Mouse (Mus musculus) liver, embryonic 16.5 days (tissue): ENCODE results near the gene Tmem222. TPM values are rescaled to one million over a fixed set of nuclear protein-coding genes. Genes with fewer than 3 reads are reported as not detected.

Experiments used
- ATAC-seq: fragments of 200-750 bp; cut with Nextera tagmentation; 2 replicates; pipeline ENCODE4 v1.8.0; 2017; ENCODE audit warnings: low read depth, mild to moderate bottlenecking, moderate number of reproducible peaks, moderate library complexity
- H3K27ac ChIP-seq: fragments of 300-500 bp; sonication (generic); 2 replicates; pipeline ENCODE4 v1.5.1; 2014; ENCODE audit warnings: mild to moderate bottlenecking, low read length
- H3K27me3 ChIP-seq: fragments of 300-500 bp; sonication (generic); 2 replicates; pipeline ENCODE4 v1.6.1; 2014; ENCODE audit warnings: low read depth, low read length, mixed read lengths; ENCODE audit not compliant: control insufficient read depth, insufficient read depth
- H3K36me3 ChIP-seq: fragments of 300-500 bp; sonication (generic); 2 replicates; pipeline ENCODE4 v1.6.1; 2014; ENCODE audit warnings: mild to moderate bottlenecking; ENCODE audit not compliant: control insufficient read depth, insufficient read depth
- H3K4me1 ChIP-seq: fragments of 300-500 bp; sonication (generic); 2 replicates; pipeline ENCODE4 v1.6.1; 2014; ENCODE audit warnings: low read depth, low read length, mixed read lengths; ENCODE audit not compliant: control insufficient read depth
- H3K4me2 ChIP-seq: fragments of 300-500 bp; sonication (generic); 2 replicates; pipeline ENCODE4 v1.6.1; 2014; ENCODE audit warnings: low read depth, low read length, mixed read lengths
- H3K4me3 ChIP-seq: fragments of 300-500 bp; sonication (generic); 2 replicates; pipeline ENCODE4 v1.5.1; 2014; ENCODE audit warnings: low read depth, mild to moderate bottlenecking, low read length
- H3K9ac ChIP-seq: fragments of 300-500 bp; sonication (generic); 2 replicates; pipeline ENCODE4 v1.6.1; 2014; ENCODE audit warnings: low read depth, low read length
- H3K9me3 ChIP-seq: fragments of 300-500 bp; sonication (generic); replicated peaks from 2 replicates; pipeline ENCODE4 v1.6.1; 2016; ENCODE audit warnings: low read length; ENCODE audit not compliant: control insufficient read depth
- WGBS: fragments of 180-500 bp; shearing (Covaris S2); extraction: QIAGEN DNeasy Blood & Tissue Kit; methylation state at CpG from one replicate; pipeline ENCODE4 v1.1.7; 2014; ENCODE audit not compliant: insufficient replicate concordance; 5-methylcytosine and 5-hydroxymethylcytosine counted together
- polyA plus RNA-seq: library from polyadenylated mRNA; unstranded; fragments of >200 nt; fragmentation: Nextera tagmentation; extraction: Ambion mirVana; gene quantifications from 2 replicates; pipeline ENCODE4 v1.2.1, GENCODE M21; 2015

The Tmem222 gene
- polyA plus RNA-seq, 1 experiment from 2014 or later, result 34.9 TPM

GRCm38 (mm10) chr4:133240490-133240921 lies 37.1 kb downstream of the Tmem222 start, which contains the start of gene Map3k6:
Map3k6 (plus strand) TSS chr4:133240818.
- H3K9me3 ChIP-seq, result no peaks in the 10 kb centered on the region
- peak within 1 kb of the TSS; percentile 59 for H3K27ac ChIP-seq
- H3K9ac ChIP-seq, result peak within 1 kb of the TSS; percentile 63
- H3K4me3 ChIP-seq, result peak within 1 kb of the TSS; percentile 65
- peaks cover 45% of the 10 kb centered on the region for H3K4me1 ChIP-seq
- H3K36me3 ChIP-seq, result no peaks in the 10 kb centered on the region
- ATAC-seq, result peak; percentile 70
- H3K27me3 ChIP-seq, result peaks cover 3% of the 10 kb centered on the region
- 2% methylated on average over 16 of the region's 16 CpGs for WGBS
- H3K4me2 ChIP-seq, result peak within 1 kb of the TSS; percentile 94

- Histone ChIP-seq H3K36me3 (no peaks in the 10 kb centered on the region), H3K4me1 (peaks cover 31% of the 10 kb centered on the region), H3K27ac (no peak overlapping the region), H3K4me2 (no peak overlapping the region), H3K9me3 (no peaks in the 10 kb centered on the region), H3K9ac (no peak overlapping the region), H3K4me3 (no peak overlapping the region), H3K27me3 (peaks cover 3% of the 10 kb centered on the region; the same call in 1 of the 2 replicates)
- no peak for ATAC-seq
- WGBS, result 0% methylated on average over 4 of the region's 4 CpGs
These were observed 39.7 kb downstream of the Tmem222 start for GRCm38 (mm10) chr4:133237911-133238310.

- no peak for ATAC-seq
- WGBS, result 70% methylated on average over 5 of the region's 5 CpGs
- no peak overlapping the region for H3K4me2 ChIP-seq
- no peaks in the 10 kb centered on the region for H3K9me3 ChIP-seq
- no peak overlapping the region for H3K27ac ChIP-seq
- peaks cover 12% of the 10 kb centered on the region for H3K4me1 ChIP-seq
- H3K27me3 ChIP-seq, result no peaks in the 10 kb centered on the region; the same call in 1 of the 2 replicates
- no peak overlapping the region for H3K9ac ChIP-seq
- no peaks in the 10 kb centered on the region for H3K36me3 ChIP-seq
- H3K4me3 ChIP-seq, result no peak overlapping the region
These were observed 42.2 kb downstream of the Tmem222 start for GRCm38 (mm10) chr4:133235415-133235814.

GRCm38 (mm10) chr4:133234771-133235170 lies 42.8 kb downstream of the Tmem222 start:
- Histone ChIP-seq H3K4me1 (peaks cover 9% of the 10 kb centered on the region), H3K4me3 (no peak overlapping the region), H3K9me3 (no peaks in the 10 kb centered on the region), H3K36me3 (no peaks in the 10 kb centered on the region), H3K9ac (no peak overlapping the region), H3K27ac (no peak overlapping the region), H3K27me3 (no peaks in the 10 kb centered on the region; the same call in 1 of the 2 replicates), H3K4me2 (no peak overlapping the region)
- 43% methylated on average over 5 of the region's 5 CpGs for WGBS
- no peak for ATAC-seq

GRCm38 (mm10) chr4:133233285-133233976 lies 44.2 kb downstream of the Tmem222 start:
- Histone ChIP-seq H3K27ac (no peak overlapping the region), H3K4me3 (no peak overlapping the region), H3K4me1 (peaks cover 7% of the 10 kb centered on the region), H3K36me3 (no peaks in the 10 kb centered on the region), H3K27me3 (no peaks in the 10 kb centered on the region; the same call in 1 of the 2 replicates), H3K9me3 (no peaks in the 10 kb centered on the region), H3K9ac (no peak overlapping the region), H3K4me2 (no peak overlapping the region)
- no peak for ATAC-seq
- WGBS, result 35% methylated on average over 10 of the region's 10 CpGs

- Histone ChIP-seq H3K9me3 (no peaks in the 10 kb centered on the region), H3K27ac (no peak overlapping the region), H3K4me2 (no peak overlapping the region), H3K36me3 (no peaks in the 10 kb centered on the region), H3K4me3 (no peak overlapping the region), H3K4me1 (no peaks in the 10 kb centered on the region), H3K27me3 (no peaks in the 10 kb centered on the region; the same call in 1 of the 2 replicates), H3K9ac (no peak overlapping the region)
- ATAC-seq, result no peak
- 70% methylated on average over 8 of the region's 8 CpGs for WGBS
These were observed 48.0 kb downstream of the Tmem222 start for GRCm38 (mm10) chr4:133229582-133229981.

- no peaks in the 10 kb centered on the region for H3K36me3 ChIP-seq
- H3K9ac ChIP-seq, result no peak overlapping the region
- no peak for ATAC-seq
- no peak overlapping the region for H3K27ac ChIP-seq
- H3K27me3 ChIP-seq, result peaks cover 4% of the 10 kb centered on the region
- no peak overlapping the region for H3K4me2 ChIP-seq
- H3K9me3 ChIP-seq, result no peaks in the 10 kb centered on the region
- no peak overlapping the region for H3K4me3 ChIP-seq
- 46% methylated on average over 8 of the region's 8 CpGs for WGBS
- H3K4me1 ChIP-seq, result no peaks in the 10 kb centered on the region
These were observed 50.0 kb downstream of the Tmem222 start for GRCm38 (mm10) chr4:133227636-133228035.

- WGBS, result 65% methylated on average over 10 of the region's 10 CpGs
- peaks cover 18% of the 10 kb centered on the region for H3K27me3 ChIP-seq
- no peak overlapping the region for H3K4me3 ChIP-seq
These were observed 51.5 kb downstream of the Tmem222 start for GRCm38 (mm10) chr4:133226073-133226472.

GRCm38 (mm10) chr4:133223875-133224274 lies 53.7 kb downstream of the Tmem222 start:
- no peak overlapping the region for H3K27ac ChIP-seq
- ATAC-seq, result no peak
- H3K4me2 ChIP-seq, result no peak overlapping the region
- H3K9ac ChIP-seq, result no peak overlapping the region
- peaks cover 25% of the 10 kb centered on the region for H3K27me3 ChIP-seq
- WGBS, result 60% methylated on average over 5 of the region's 5 CpGs
- no peak overlapping the region for H3K4me3 ChIP-seq
- no peaks in the 10 kb centered on the region for H3K9me3 ChIP-seq
- H3K4me1 ChIP-seq, result peaks cover 6% of the 10 kb centered on the region
- H3K36me3 ChIP-seq, result no peaks in the 10 kb centered on the region

More at GRCm38 (mm10) chr4:133226073-133226472, 51.5 kb downstream of the Tmem222 start:
- no peak overlapping the region for H3K27ac ChIP-seq
- H3K4me1 ChIP-seq, result peaks cover under 1% of the 10 kb centered on the region; the same call in 1 of the 2 replicates
- no peaks in the 10 kb centered on the region for H3K9me3 ChIP-seq
- H3K9ac ChIP-seq, result no peak overlapping the region
- no peak overlapping the region for H3K4me2 ChIP-seq
- no peaks in the 10 kb centered on the region for H3K36me3 ChIP-seq
- no peak for ATAC-seq
